Mouse (Mus musculus): ENCODE results near the gene Gpx6.

The Gpx6 gene

GRCm38 (mm10) chr13:21322509-21323375 is 10.8 kb downstream of the Gpx6 start:
- peak; percentile 65 for DNase-seq (ENCODE audit: extremely low spot score, low spot score)

- no peak for DNase-seq (ENCODE audit: extremely low spot score, low spot score)
Observed at GRCm38 (mm10) chr13:21323405-21323804, 11.5 kb downstream of the Gpx6 start.

GRCm38 (mm10) chr13:21326191-21326590 is 14.3 kb downstream of the Gpx6 start:
- DNase-seq (ENCODE audit: extremely low spot score, low spot score): no peak

GRCm38 (mm10) chr13:21326657-21327211 is 14.8 kb downstream of the Gpx6 start:
- DNase-seq (ENCODE audit: extremely low spot score, low spot score): peak; percentile 88

DNA sequence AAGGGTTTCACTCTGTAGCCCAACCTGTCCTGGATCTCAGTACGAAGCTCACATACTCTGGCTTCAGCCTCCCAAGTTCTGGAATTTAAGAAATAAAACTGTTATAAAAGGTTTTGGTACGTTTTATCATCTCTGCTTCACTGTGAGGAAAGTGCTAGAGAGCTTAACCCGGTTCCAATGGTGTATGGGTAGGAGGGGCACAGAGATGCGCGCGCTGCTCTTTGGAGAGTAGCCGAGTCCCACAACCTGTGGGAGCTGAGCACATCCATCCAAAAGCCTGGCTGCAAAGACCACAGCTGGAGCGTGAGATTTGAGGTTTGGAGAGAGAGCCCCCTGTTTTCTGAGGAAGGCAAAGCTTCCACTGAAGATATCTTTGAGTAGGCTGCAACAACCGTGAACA is 15.5 kb downstream of the Gpx6 start:
- DNase-seq (ENCODE audit: extremely low spot score, low spot score): peak; percentile 39

- DNase-seq (ENCODE audit: extremely low spot score, low spot score): no peak
Observed at GRCm38 (mm10) chr13:21346610-21347009, 34.7 kb downstream of the Gpx6 start, which contains the start of gene Olfr1367. Gene Olfr1367 (plus strand): TSS chr13:21346910.

DNA sequence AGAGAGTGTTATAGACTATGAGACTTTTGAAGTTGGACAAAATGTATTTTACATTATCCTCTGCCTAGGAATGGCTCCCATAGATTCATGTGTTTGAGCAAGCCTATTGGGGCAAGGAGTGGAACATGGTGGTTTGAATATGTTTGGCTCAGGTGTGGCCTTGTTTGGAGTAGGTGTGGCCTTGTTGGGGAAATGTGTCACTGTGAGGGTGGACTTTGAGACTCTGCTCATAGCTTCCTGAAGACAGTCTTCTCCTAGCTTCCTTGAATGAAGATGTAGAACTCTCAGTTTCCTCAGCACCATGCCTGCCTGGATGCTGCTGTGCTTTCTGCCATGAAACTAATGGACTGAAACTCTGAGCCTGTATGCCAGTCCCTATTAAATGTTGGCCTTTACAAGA is 38.7 kb downstream of the Gpx6 start:
- DNase-seq (ENCODE audit: extremely low spot score, low spot score): no peak

GRCm38 (mm10) chr13:21362621-21363248 is 50.8 kb downstream of the Gpx6 start, which contains the start of gene Zscan12:
Gene Zscan12 (plus strand): TSS chr13:21362820.
- DNase-seq (ENCODE audit: extremely low spot score, low spot score): peak; percentile 93

DNA sequence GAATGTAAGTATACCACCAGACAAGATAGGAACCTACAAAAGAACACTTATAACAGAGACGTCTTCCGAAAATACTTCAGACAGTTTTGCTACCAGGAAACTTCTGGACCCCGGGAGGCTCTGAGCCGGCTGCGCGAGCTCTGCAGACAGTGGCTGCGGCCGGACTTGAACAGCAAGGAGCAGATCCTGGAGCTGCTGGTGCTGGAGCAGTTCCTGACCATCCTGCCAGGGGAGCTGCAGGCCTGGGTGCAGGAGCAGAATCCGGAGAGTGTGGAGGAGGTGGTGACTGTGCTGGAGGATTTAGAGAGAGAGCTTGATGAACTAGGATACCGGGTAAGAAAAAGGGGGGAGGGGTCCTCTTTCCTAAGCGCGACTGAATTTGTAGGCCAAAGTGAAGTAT is 51.8 kb downstream of the Gpx6 start:
- peak; percentile 15 for DNase-seq (ENCODE audit: extremely low spot score, low spot score)

DNA sequence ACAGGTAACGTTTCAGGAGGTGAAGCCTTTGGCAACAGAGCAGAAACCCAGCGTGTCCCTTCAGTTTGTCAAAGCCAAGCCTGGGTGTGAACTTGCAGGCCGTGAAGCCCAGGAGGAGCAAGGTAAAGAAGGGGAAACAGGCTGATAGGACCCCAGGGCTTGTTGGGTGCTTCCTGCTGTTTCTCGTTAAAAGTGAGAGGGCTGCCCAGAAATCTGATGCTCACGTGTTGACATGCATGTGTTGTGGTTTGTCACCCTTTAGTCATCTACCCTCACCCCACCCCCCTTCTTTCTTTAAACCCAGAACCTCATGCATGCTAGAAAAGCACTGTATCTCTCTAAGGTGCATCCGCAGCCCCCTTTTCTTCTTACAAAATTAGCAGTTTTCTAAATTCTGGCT is 54.7 kb downstream of the Gpx6 start:
- no peak for DNase-seq (ENCODE audit: extremely low spot score, low spot score)

Measured in neural tube, embryonic 10.5 days (tissue).